Mouse (Mus musculus) frontal cortex, adult 2 months (tissue): ENCODE measurements at regions not wholly inside any gene's neighbourhood (a gene's known extent, or its start where the extent isn't known, plus 50 kb on each side); places are given as distances from the start of the nearest gene placed in this dataset.

Source experiments
- DNase-seq, 2 experiments: peaks; one replicate each; pipeline ENCODE4 v3.0.0; 2022; ENCODE audit warnings: low spot score in 1 of 2; ENCODE audit errors: extremely low spot score in 1 of 2

DNA sequence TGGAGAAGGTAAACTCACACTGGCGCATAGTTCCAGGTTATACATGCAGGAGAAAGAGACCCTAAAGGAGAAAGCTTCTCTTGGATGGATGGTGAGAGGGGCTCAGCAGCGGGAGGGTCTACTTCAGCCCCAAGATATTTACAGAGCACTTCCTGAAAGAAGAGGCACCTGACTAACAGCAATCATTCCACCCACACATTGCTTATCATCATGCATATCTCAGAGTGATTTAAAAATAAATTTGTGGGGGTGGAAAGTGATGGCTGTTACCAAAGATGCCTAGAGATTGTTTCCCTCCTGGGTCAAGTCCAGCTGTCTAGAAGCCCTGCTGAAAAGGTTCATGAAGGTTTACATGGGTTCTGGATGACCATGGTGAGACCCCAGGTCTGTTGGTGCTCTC, 184.4 kb upstream of the Sesn3 start:
- DNase-seq, result no peak

DNA sequence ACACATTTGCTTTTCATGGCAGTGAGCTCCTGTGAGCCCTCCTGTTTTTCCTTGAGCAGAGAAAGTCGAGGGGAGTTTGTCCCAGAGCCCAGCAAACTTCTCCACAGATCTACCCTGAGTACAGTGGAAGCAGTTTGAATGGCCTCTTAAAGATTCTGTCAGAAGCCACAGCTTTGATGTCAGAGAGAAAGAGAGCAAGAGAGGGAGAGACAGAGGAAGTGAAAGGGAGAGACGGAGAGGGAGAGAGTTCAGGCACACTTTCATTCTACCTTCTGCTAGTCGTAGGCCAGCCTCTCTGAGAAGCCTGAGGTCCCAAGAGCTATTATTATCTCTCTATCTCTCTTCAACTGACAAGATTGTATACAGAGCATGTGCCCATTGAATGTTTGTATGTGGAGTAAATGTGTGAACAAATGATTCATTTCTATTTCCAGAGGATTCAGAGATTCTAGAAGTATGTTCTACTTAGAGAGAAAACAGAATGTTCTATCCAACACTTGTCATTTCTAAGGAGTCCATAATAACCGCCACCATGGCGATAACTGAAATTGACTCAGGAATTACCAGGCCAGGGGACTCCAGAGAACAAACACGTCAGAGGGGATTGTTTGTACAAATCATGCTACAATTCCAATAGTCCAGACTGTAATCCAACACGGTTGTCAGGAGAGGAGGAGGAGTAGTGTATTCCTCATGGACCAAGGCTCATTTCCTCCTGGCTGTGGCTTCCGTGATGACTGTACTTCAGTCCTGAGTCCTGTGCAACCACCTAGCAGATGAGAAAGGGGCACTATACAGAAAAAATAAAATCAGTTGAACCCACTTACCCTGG, 183.6 kb upstream of the Sesn3 start:
- no peak for DNase-seq

- no peak for DNase-seq
These were observed 181.8 kb upstream of the Sesn3 start for GRCm38 (mm10) chr9:14092996-14093442.

DNA sequence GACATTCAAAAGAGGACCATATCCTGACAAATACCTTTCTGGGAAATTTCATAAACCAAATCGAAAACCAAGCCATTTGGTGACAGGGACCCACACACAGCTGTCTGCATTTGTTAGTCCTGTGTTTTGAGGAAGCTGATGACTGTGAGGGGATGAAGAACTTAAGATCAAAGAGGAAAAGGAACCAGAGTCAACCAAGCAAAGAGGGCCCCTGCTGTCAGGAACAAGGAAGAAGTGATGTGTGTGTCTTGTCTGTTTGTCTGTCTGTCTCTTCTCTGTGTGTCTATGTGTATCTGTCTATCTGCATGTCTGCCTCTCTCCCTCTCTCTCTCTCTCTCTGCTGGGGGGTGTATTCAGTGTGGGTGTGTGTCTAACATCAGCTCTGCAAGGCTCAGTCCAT, 171.3 kb upstream of the Sesn3 start:
- no peak for DNase-seq

- DNase-seq, result no peak
These were observed 169.9 kb upstream of the Sesn3 start for GRCm38 (mm10) chr9:14104921-14105320.

- DNase-seq, result no peak
These were observed 168.5 kb upstream of the Sesn3 start for GRCm38 (mm10) chr9:14106371-14106770.

- no peak for DNase-seq
These were observed 166.1 kb upstream of the Sesn3 start for GRCm38 (mm10) chr9:14108798-14109197.

GRCm38 (mm10) chr9:14109492-14109891, 165.4 kb upstream of the Sesn3 start:
- DNase-seq, result no peak

GRCm38 (mm10) chr9:14111713-14112112, 163.2 kb upstream of the Sesn3 start:
- no peak for DNase-seq

GRCm38 (mm10) chr9:14115521-14115920, 159.3 kb upstream of the Sesn3 start:
- no peak for DNase-seq

GRCm38 (mm10) chr9:14116097-14116840, 158.6 kb upstream of the Sesn3 start:
- no peak for DNase-seq

DNA sequence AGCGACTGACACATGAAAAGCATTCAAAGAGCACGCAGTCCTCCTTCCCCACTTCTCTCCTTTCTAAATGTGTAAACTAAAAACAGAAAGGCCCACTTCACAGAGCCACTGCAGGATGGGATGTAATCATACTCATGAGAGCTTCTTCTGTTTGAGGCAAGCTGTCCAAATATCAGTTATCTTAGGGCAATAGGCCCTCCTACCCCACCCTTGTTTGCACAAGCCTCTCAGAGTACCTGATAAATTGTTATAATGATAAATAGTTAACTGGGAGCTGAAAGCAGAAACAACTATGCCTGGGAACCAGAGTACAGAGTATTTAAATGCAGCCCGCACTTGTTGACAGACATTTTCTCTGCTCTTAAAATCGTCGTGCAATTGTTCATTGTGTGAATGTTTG, 141.5 kb upstream of the Sesn3 start:
- no peak for DNase-seq

GRCm38 (mm10) chr9:14134894-14135450, 139.9 kb upstream of the Sesn3 start:
- no peak for DNase-seq

DNA sequence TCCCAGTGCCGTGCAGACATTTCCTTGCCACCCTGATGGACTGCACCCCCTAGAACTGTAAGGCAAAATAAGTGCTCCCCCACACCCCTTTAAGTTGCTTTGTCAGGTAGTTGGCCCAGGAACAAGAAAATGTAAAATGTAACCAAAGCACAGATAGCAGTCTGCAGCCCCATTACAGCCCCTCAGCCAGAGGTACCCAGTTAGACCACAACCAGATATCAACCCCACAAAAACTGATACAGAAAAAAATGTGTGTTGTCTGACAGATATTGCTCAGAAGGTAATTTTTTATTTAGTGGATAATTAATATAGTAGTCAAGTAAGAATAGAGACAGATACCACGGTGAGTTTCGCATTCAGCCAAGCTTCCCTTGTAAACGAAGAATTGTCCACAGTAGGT, 133.5 kb upstream of the Sesn3 start:
- no peak for DNase-seq

DNA sequence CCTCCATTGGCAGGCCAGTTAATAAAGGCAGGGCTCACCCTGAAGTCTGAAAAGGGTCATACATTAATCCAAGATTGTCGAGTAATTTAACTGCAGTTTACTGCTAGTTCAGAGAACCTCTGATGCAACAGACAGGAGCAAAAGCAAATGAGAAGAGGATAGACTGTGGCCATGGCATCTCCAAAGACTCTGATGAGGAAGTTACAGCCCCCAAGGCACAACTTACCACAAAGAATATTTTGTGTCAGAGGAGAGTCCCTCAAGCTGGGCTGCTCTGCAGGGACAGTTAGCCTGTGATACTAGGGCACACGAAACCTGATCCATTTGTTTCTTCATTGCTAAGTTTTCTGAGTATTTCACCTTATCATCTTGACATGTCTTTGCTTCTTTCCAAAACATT, 130.9 kb upstream of the Sesn3 start:
- no peak for DNase-seq

GRCm38 (mm10) chr9:14147088-14147487, 127.8 kb upstream of the Sesn3 start:
- DNase-seq, result no peak

GRCm38 (mm10) chr9:14147731-14148130, 127.1 kb upstream of the Sesn3 start:
- no peak for DNase-seq

GRCm38 (mm10) chr9:14150288-14150687, 124.6 kb upstream of the Sesn3 start:
- DNase-seq, result no peak

DNA sequence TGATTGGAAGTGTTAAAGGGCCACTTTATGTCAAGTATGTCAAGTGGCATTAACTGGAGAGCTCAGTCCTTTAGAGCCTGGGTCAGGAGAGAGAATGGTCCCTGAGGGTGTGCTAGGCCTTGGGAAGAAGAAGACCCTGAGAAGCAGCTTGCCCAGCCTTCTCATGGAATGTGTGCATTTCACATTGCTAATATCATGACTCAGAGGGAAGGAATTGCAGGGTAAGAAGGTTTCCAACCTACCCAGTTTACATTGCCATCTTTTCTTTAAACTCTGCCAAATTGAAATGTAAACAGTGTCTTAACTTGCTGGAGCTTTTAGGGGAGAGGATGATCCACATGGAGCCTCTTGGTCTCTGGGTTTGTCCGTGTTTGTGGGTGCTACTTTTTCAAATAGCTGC, 117.9 kb upstream of the Sesn3 start:
- DNase-seq, result no peak

DNA sequence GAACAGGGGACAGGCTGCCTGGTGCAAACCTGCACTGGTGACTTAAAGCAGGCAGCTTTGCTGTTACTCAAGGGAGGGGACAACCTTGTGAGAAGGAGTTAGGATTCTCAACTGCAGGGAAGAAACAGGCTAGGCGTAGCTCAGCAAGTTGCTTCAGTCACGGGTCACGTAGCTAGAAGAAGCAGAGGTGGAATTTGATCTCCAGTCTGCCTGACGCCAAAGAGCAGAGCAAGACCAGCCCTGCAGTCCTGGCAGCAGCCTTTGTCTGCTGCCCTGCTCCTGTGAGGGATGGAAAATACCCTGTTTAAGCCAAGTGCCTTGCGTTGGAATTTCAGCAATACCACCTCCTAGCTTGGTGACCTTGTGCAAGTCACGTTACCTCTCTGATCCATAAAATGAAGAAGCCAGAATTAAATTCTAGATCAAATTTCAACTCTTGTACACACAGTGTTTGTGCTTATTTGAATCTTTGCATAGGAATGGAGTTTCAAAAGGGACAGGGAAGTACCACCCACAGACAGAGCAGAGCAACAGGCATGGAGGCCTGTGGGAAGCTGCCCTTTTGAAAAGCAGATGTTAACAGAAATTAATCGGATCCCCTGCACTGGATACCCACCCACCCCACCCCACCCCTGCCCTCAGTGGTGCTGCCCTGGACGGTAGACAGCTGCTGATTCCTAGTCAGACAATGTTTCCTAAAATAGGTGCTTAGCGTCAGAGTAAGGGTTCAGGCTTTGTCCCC, 116.6 kb upstream of the Sesn3 start:
- no peak for DNase-seq

DNA sequence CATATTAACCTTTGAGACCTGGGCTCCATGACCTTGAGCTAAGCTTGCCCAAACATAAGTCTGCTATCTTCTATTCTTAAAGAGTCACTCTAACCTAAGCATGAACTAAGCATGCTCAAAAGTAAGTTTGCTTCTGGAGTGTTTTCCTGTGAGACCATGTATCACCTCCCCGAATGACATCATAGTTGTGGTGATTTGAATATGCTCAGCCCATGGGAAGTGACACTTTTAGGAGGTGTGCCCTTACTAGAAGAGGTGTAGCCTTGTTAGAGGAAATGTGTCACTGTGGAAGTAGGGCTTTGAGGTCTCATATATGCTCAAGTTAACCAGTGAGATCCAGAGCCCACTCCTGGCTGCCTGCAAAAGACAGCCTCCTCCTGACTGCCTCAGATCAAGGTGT, 114.7 kb upstream of the Sesn3 start:
- DNase-seq, result no peak
